Mouse (Mus musculus) MEL (cell line): ENCODE results near the gene Ralb. TPM values are rescaled to one million over a fixed set of nuclear protein-coding genes. Genes with fewer than 3 reads are reported as not detected.

ENCODE experiments used
- DNase-seq: peaks from one replicate; pipeline ENCODE4 v3.0.0; 2011; ENCODE audit warnings: low read depth, low spot score
- H3K27ac ChIP-seq: 2 replicates; pipeline ENCODE4 v1.5.1; 2012; ENCODE audit warnings: low read depth, mild to moderate bottlenecking, control low read depth, low read length, moderate library complexity; ENCODE audit not compliant: control insufficient read depth
- H3K27me3 ChIP-seq, 2 experiments: fragments of 150-350 bp in 1 of 2; sonication (generic) in 1 of 2; 2 replicates each; pipeline ENCODE4 v1.6.1; 2012; ENCODE audit warnings: low read length in 2 of 2, mild to moderate bottlenecking in 2 of 2, improper control_type of control experiment in 1 of 2, moderate library complexity in 1 of 2; ENCODE audit not compliant: insufficient read depth in 2 of 2, control insufficient read depth in 1 of 2
- H3K36me3 ChIP-seq, 2 experiments: 2 replicates each; pipeline ENCODE4 v1.6.1; 2012 to 2014; ENCODE audit warnings: low read length in 2 of 2, improper control_type of control experiment in 1 of 2, inconsistent platforms in 1 of 2, mild to moderate bottlenecking in 1 of 2; ENCODE audit not compliant: insufficient read depth in 2 of 2, control insufficient read depth in 1 of 2
- H3K4me1 ChIP-seq, 2 experiments: fragments of 150-350 bp in 1 of 2; sonication (generic) in 1 of 2; 2 replicates each; pipeline ENCODE4 v1.6.1; 2012; ENCODE audit warnings: low read length in 2 of 2, improper control_type of control experiment in 1 of 2, mild to moderate bottlenecking in 1 of 2; ENCODE audit not compliant: insufficient read depth in 2 of 2, control insufficient read depth in 1 of 2
- H3K4me3 ChIP-seq, 2 experiments: fragments of 150-350 bp in 1 of 2; sonication (generic) in 1 of 2; 2 replicates each; pipeline ENCODE4 v1.5.1; 2012; ENCODE audit warnings: low read depth in 2 of 2, low read length in 2 of 2, mild to moderate bottlenecking in 2 of 2, moderate library complexity in 2 of 2, control low read depth in 1 of 2, improper control_type of control experiment in 1 of 2; ENCODE audit not compliant: control insufficient read depth in 1 of 2, insufficient read depth in 1 of 2
- H3K79me2 ChIP-seq: 2 replicates; pipeline ENCODE4 v1.6.1; 2012; ENCODE audit warnings: mild to moderate bottlenecking, low read length, moderate library complexity; ENCODE audit not compliant: control insufficient read depth, poor library complexity, insufficient read depth
- H3K9ac ChIP-seq: 2 replicates; pipeline ENCODE4 v1.6.1; 2012; ENCODE audit warnings: low read depth, mild to moderate bottlenecking, control low read depth, low read length, moderate library complexity; ENCODE audit not compliant: control insufficient read depth, poor library complexity, severe bottlenecking
- H3K9me3 ChIP-seq: fragments of 150-350 bp; sonication (generic); replicated peaks from 2 replicates; pipeline ENCODE4 v1.6.1; 2012; ENCODE audit warnings: mild to moderate bottlenecking, low read length, improper control_type of control experiment, moderate library complexity; ENCODE audit not compliant: insufficient read depth
- CHD1 ChIP-seq: IDR thresholded peaks from 2 replicates; pipeline ENCODE4 v1.6.1; 2012; ENCODE audit warnings: low read depth, mild to moderate bottlenecking, inconsistent platforms, low read length, improper control_type of control experiment
- CHD2 ChIP-seq: IDR thresholded peaks from 2 replicates; pipeline ENCODE4 v1.6.1; 2011; ENCODE audit warnings: low read length, improper control_type of control experiment
- CTCF ChIP-seq, 3 experiments: IDR thresholded peaks in 2 of 3; conservative IDR thresholded peaks in 1 of 3; 2 replicates each; pipeline ENCODE4 v1.5.1; 2011 to 2012; ENCODE audit warnings: low read length in 3 of 3, low read depth in 2 of 3, mild to moderate bottlenecking in 2 of 3, improper control_type of control experiment in 1 of 3, inconsistent platforms in 1 of 3, mixed read lengths in 1 of 3, moderate library complexity in 1 of 3; ENCODE audit not compliant: control insufficient read depth in 1 of 3, insufficient read depth in 1 of 3, poor library complexity in 1 of 3, severe bottlenecking in 1 of 3
- ELF1 ChIP-seq: IDR thresholded peaks from 2 replicates; pipeline ENCODE4 v1.6.1; 2014; ENCODE audit warnings: low read depth, mild to moderate bottlenecking, inconsistent platforms, low read length, improper control_type of control experiment, moderate library complexity
- EP300 ChIP-seq, 2 experiments: IDR thresholded peaks; 2 replicates each; pipeline ENCODE4 v1.6.1; 2011; ENCODE audit warnings: improper control_type of control experiment in 2 of 2, low read length in 2 of 2, low read depth in 1 of 2, mild to moderate bottlenecking in 1 of 2
- ETS1 ChIP-seq: IDR thresholded peaks from 2 replicates; pipeline ENCODE4 v1.6.1; 2012; ENCODE audit warnings: low read depth, mild to moderate bottlenecking, inconsistent platforms, low read length, improper control_type of control experiment, moderate library complexity
- HCFC1 ChIP-seq: IDR thresholded peaks from 2 replicates; pipeline ENCODE4 v1.6.1; 2012; ENCODE audit warnings: low read depth, mild to moderate bottlenecking, inconsistent platforms, low read length, improper control_type of control experiment, moderate library complexity
- JUND ChIP-seq: IDR thresholded peaks from 2 replicates; pipeline ENCODE4 v1.6.1; 2011; ENCODE audit warnings: low read depth, mild to moderate bottlenecking, improper control_type of control experiment, low read length
- MAFK ChIP-seq: IDR thresholded peaks from 2 replicates; pipeline ENCODE4 v1.6.1; 2011; ENCODE audit warnings: low read depth, mild to moderate bottlenecking, low read length, improper control_type of control experiment, borderline replicate concordance
- MYC ChIP-seq: IDR thresholded peaks from 2 replicates; pipeline ENCODE4 v1.6.1; 2011; ENCODE audit warnings: low read depth, mild to moderate bottlenecking, low read length, improper control_type of control experiment, moderate library complexity
- RAD21 ChIP-seq: IDR thresholded peaks from 2 replicates; pipeline ENCODE4 v1.6.1; 2011; ENCODE audit warnings: mild to moderate bottlenecking, low read depth, low read length, improper control_type of control experiment
- TBP ChIP-seq: IDR thresholded peaks from 2 replicates; pipeline ENCODE4 v1.8.0; 2011; ENCODE audit warnings: low read depth, low read length, improper control_type of control experiment
- TCF12 ChIP-seq: IDR thresholded peaks from 2 replicates; pipeline ENCODE4 v1.6.1; 2014; ENCODE audit warnings: low read depth, mild to moderate bottlenecking, inconsistent platforms, low read length, improper control_type of control experiment, moderate library complexity
- UBTF ChIP-seq: IDR thresholded peaks from 2 replicates; pipeline ENCODE4 v1.6.1; 2012; ENCODE audit warnings: low read depth, mild to moderate bottlenecking, inconsistent platforms, low read length, improper control_type of control experiment, moderate library complexity, borderline replicate concordance; ENCODE audit not compliant: insufficient read depth
- USF2 ChIP-seq, 2 experiments: IDR thresholded peaks; 2 replicates each; pipeline ENCODE4 v1.6.1; 2011 to 2012; ENCODE audit warnings: improper control_type of control experiment in 2 of 2, low read length in 2 of 2, borderline replicate concordance in 1 of 2, inconsistent platforms in 1 of 2, low read depth in 1 of 2, mild to moderate bottlenecking in 1 of 2; ENCODE audit not compliant: insufficient read depth in 1 of 2
- ZC3H11A ChIP-seq: IDR thresholded peaks from 2 replicates; pipeline ENCODE4 v1.6.1; 2012; ENCODE audit warnings: low read depth, mild to moderate bottlenecking, inconsistent platforms, low read length, improper control_type of control experiment
- ZKSCAN1 ChIP-seq: IDR thresholded peaks from 2 replicates; pipeline ENCODE4 v1.6.1; 2012; ENCODE audit warnings: low read depth, mild to moderate bottlenecking, inconsistent platforms, low read length, improper control_type of control experiment, moderate library complexity
- ZMIZ1 ChIP-seq: IDR thresholded peaks from 2 replicates; pipeline ENCODE4 v1.6.1; 2012; ENCODE audit warnings: low read depth, mild to moderate bottlenecking, inconsistent platforms, low read length, improper control_type of control experiment, moderate library complexity
- ZNF384 ChIP-seq: IDR thresholded peaks from 2 replicates; pipeline ENCODE4 v1.6.1; 2012; ENCODE audit warnings: low read depth, mild to moderate bottlenecking, inconsistent platforms, low read length, improper control_type of control experiment
- polyA plus RNA-seq, 2 experiments: library from polyadenylated mRNA; stranded (reverse) in 1 of 2; unstranded in 1 of 2; fragments of >175 nt in 1 of 2; fragments of >200 nt in 1 of 2; gene quantifications; 2 replicates each; pipeline versions ENCODE4 v1.2.1 to v1.2.4; 2012; ENCODE audit warnings: low replicate concordance in 2 of 2, low read depth in 1 of 2; ENCODE audit not compliant: insufficient read length in 2 of 2, insufficient read depth in 1 of 2, missing spikeins in 1 of 2
- total RNA-seq: library from RNA; depleted of rRNA; stranded (reverse); fragments of 300-350 nt; gene quantifications from 2 replicates; pipeline ENCODE4 v1.2.3, GENCODE M21; 2012; rRNA removed

Gene Ralb
- total and polyA plus RNA-seq, 3 experiments, result 28.0 to 45.1 TPM; not detected in 1

GRCm38 (mm10) chr1:119420984-119421575, 83.5 kb downstream of the Ralb start:
- H3K9ac ChIP-seq, result no peak overlapping the region
- no peak overlapping the region for H3K27ac ChIP-seq
- H3K36me3 ChIP-seq, result no peaks in the 10 kb centered on the region
- no peak overlapping the region for H3K4me3 ChIP-seq
- H3K4me1 ChIP-seq, result no peaks in the 10 kb centered on the region
- TF ChIP-seq MYC (no peak), MAFK (no peak), EP300 (IDR thresholded peaks at IDR 0.05; ENCODE audit: low read depth in 1 of 2, low read length in 2 of 2) (no peak), CTCF (IDR thresholded peaks at IDR 0.05 in 2 of 3, conservative IDR thresholded peaks at IDR 0.05 in 1 of 3; ENCODE audit: control insufficient read depth in 1 of 3, insufficient read depth in 1 of 3, low read depth in 2 of 3, low read length in 3 of 3, poor library complexity in 1 of 3, severe bottlenecking in 1 of 3) (no peak), ZMIZ1 (no peak), CHD1 (no peak), CHD2 (no peak), HCFC1 (no peak), JUND (no peak), ZC3H11A (no peak), ZNF384 (no peak), UBTF (no peak), TCF12 (no peak), ZKSCAN1 (no peak), ETS1 (no peak), ELF1 (no peak), USF2 (IDR thresholded peaks at IDR 0.05; ENCODE audit: borderline replicate concordance in 1 of 2, insufficient read depth in 1 of 2, low read depth in 1 of 2, low read length in 2 of 2) (no peak), TBP (no peak), RAD21 (no peak)
- no peak for DNase-seq
- no peaks in the 10 kb centered on the region for H3K79me2 ChIP-seq
- no peaks in the 10 kb centered on the region for H3K27me3 ChIP-seq
- H3K9me3 ChIP-seq, result no peaks in the 10 kb centered on the region

Other genes with a start within 250 kb of the Ralb start
- gene Inhbb, start 82.5 kb downstream of the Ralb start, total RNA-seq, result not detected in 2 replicates
- not detected for gene Inhbb, start 82.5 kb downstream of the Ralb start, polyA plus RNA-seq
- gene Tmem185b, start 21.4 kb upstream of the Ralb start, total RNA-seq, result 19.7 and 25.2 TPM in 2 replicates
- gene Tmem185b, start 21.4 kb upstream of the Ralb start, polyA plus RNA-seq, result 10 to 100 TPM in 1 of 2 experiments, not detected in 1; 35.8 TPM
- gene Epb41l5, start 144.2 kb upstream of the Ralb start, total RNA-seq, result 6.1 and 7.0 TPM in 2 replicates
- 1 to 10 TPM in 1 of 2 experiments, not detected in 1; 8.8 TPM for gene Epb41l5, start 144.2 kb upstream of the Ralb start, polyA plus RNA-seq